Mouse (Mus musculus) forebrain, embryonic 14.5 days (tissue): ENCODE measurements at regions not wholly inside any gene's neighbourhood (a gene's known extent, or its start where the extent isn't known, plus 50 kb on each side); places are given as distances from the start of the nearest gene placed in this dataset.

Experiments used
- ATAC-seq: fragments of 200-750 bp; cut with Nextera tagmentation; 2 replicates; pipeline ENCODE4 v1.8.0; 2017; ENCODE audit warnings: mild to moderate bottlenecking, moderate library complexity
- DNase-seq: peaks from one replicate; pipeline ENCODE4 v3.0.0-alpha.2; 2015; ENCODE audit warnings: low spot score
- H3K27ac ChIP-seq: fragments of 300-500 bp; sonication (generic); 2 replicates; pipeline ENCODE4 v1.5.1; 2014; ENCODE audit warnings: low read depth, mild to moderate bottlenecking, control low read depth, low read length, moderate library complexity
- H3K27me3 ChIP-seq: fragments of 300-500 bp; sonication (generic); replicated peaks from 2 replicates; pipeline ENCODE4 v1.6.1; 2014; ENCODE audit warnings: low read length, control low read depth, mixed read lengths; ENCODE audit not compliant: control insufficient read depth, insufficient read depth
- H3K36me3 ChIP-seq: fragments of 300-500 bp; sonication (generic); 2 replicates; pipeline ENCODE4 v1.6.1; 2014; ENCODE audit warnings: low read length, control low read depth; ENCODE audit not compliant: control insufficient read depth, insufficient read depth
- H3K4me1 ChIP-seq: fragments of 300-500 bp; sonication (generic); 2 replicates; pipeline ENCODE4 v1.6.1; 2014; ENCODE audit warnings: antibody characterized with exemption, low read length, control low read depth; ENCODE audit not compliant: control insufficient read depth, insufficient read depth
- H3K4me2 ChIP-seq: fragments of 300-500 bp; sonication (generic); 2 replicates; pipeline ENCODE4 v1.6.1; 2014; ENCODE audit warnings: mild to moderate bottlenecking, control low read depth, low read length
- H3K4me3 ChIP-seq: fragments of 300-500 bp; sonication (generic); 2 replicates; pipeline ENCODE4 v1.5.1; 2014; ENCODE audit warnings: low read depth, low read length, control low read depth
- H3K9ac ChIP-seq: fragments of 300-500 bp; sonication (generic); 2 replicates; pipeline ENCODE4 v1.6.1; 2014; ENCODE audit warnings: mild to moderate bottlenecking, low read length, control low read depth, moderate library complexity
- H3K9me3 ChIP-seq: fragments of 300-500 bp; sonication (generic); replicated peaks from 2 replicates; pipeline ENCODE4 v1.6.1; 2016; ENCODE audit warnings: low read length, control low read depth, mixed read lengths; ENCODE audit not compliant: control insufficient read depth
- WGBS: fragments of 180-500 bp; shearing (Covaris S2); extraction: QIAGEN DNeasy Blood & Tissue Kit; methylation state at CpG from one replicate; pipeline ENCODE4 v1.1.7; 2014; 5-methylcytosine and 5-hydroxymethylcytosine counted together

GRCm38 (mm10) chr3:17794251-17795061, 153.8 kb upstream of the Cypt12 start:
- H3K4me3 ChIP-seq = peak overlapping the region; percentile 64
- H3K36me3 ChIP-seq = peaks cover 20% of the 10 kb centered on the region; the same call in 1 of the 2 replicates
- peak overlapping the region; percentile 98 for H3K27ac ChIP-seq
- ATAC-seq (peak; percentile 28), DNase-seq (no peak)
- peak overlapping the region; percentile 76 for H3K4me2 ChIP-seq
- H3K27me3 ChIP-seq = no peaks in the 10 kb centered on the region
- peaks cover 8% of the 10 kb centered on the region; the same call in 1 of the 2 replicates for H3K4me1 ChIP-seq
- H3K9ac ChIP-seq = peak overlapping the region; percentile 99
- no peaks in the 10 kb centered on the region for H3K9me3 ChIP-seq
- 2% methylated on average over 46 of the region's 46 CpGs for WGBS

GRCm38 (mm10) chr3:17795271-17796260, 152.6 kb upstream of the Cypt12 start:
- no peak for ATAC-seq
- 28% methylated on average over 24 of the region's 24 CpGs for WGBS

GRCm38 (mm10) chr3:17796766-17797165, 151.4 kb upstream of the Cypt12 start:
- no peaks in the 10 kb centered on the region for H3K27me3 ChIP-seq
- ATAC-seq (peak; percentile 18; the same call in 1 of the 2 replicates), DNase-seq (no peak)
- peak overlapping the region; percentile 76 for H3K4me2 ChIP-seq
- peak overlapping the region; percentile 64 for H3K4me3 ChIP-seq
- WGBS = 52% methylated on average over 3 of the region's 3 CpGs
- H3K27ac ChIP-seq = peak overlapping the region; percentile 98
- H3K9me3 ChIP-seq = no peaks in the 10 kb centered on the region
- H3K36me3 ChIP-seq = peaks cover 20% of the 10 kb centered on the region; the same call in 1 of the 2 replicates
- H3K9ac ChIP-seq = peak overlapping the region; percentile 99
- peaks cover 8% of the 10 kb centered on the region; the same call in 1 of the 2 replicates for H3K4me1 ChIP-seq

More at GRCm38 (mm10) chr3:17795271-17796260, 152.6 kb upstream of the Cypt12 start:
- Histone ChIP-seq H3K36me3 (peaks cover 20% of the 10 kb centered on the region; the same call in 1 of the 2 replicates), H3K27me3 (no peaks in the 10 kb centered on the region), H3K9me3 (no peaks in the 10 kb centered on the region), H3K9ac (peak overlapping the region; percentile 99), H3K4me1 (peaks cover 8% of the 10 kb centered on the region; the same call in 1 of the 2 replicates), H3K27ac (peak overlapping the region; percentile 98), H3K4me3 (peak overlapping the region; percentile 64), H3K4me2 (peak overlapping the region; percentile 76)
- DNase-seq = no peak

- H3K27me3 ChIP-seq = no peaks in the 10 kb centered on the region
- ATAC-seq = peak; percentile 32; the same call in 1 of the 2 replicates
Measured at GRCm38 (mm10) chr3:17798399-17798798, 149.8 kb upstream of the Cypt12 start.

GRCm38 (mm10) chr3:17799120-17799519, 149.1 kb upstream of the Cypt12 start:
- Histone ChIP-seq H3K4me2 (0 out of 2 replicates have a peak overlapping the region, but pooled peaks have one; percentile 14), H3K4me3 (no peak overlapping the region; the same call in 1 of the 2 replicates), H3K36me3 (peaks cover 20% of the 10 kb centered on the region; the same call in 1 of the 2 replicates), H3K27me3 (no peaks in the 10 kb centered on the region), H3K9me3 (no peaks in the 10 kb centered on the region), H3K27ac (peak overlapping the region; percentile 39; the same call in 1 of the 2 replicates), H3K9ac (no peak overlapping the region), H3K4me1 (peaks cover 8% of the 10 kb centered on the region; the same call in 1 of the 2 replicates)
- DNase-seq (no peak), ATAC-seq (no peak)
- 68% methylated on average over 6 of the region's 6 CpGs for WGBS

More at GRCm38 (mm10) chr3:17798399-17798798, 149.8 kb upstream of the Cypt12 start:
- Histone ChIP-seq H3K4me1 (peaks cover 8% of the 10 kb centered on the region; the same call in 1 of the 2 replicates), H3K4me2 (peak overlapping the region; percentile 76), H3K4me3 (no peak overlapping the region; the same call in 1 of the 2 replicates), H3K9ac (peak overlapping the region; percentile 49; the same call in 1 of the 2 replicates), H3K9me3 (no peaks in the 10 kb centered on the region), H3K36me3 (peaks cover 20% of the 10 kb centered on the region; the same call in 1 of the 2 replicates), H3K27ac (peak overlapping the region; percentile 67)
- peak; percentile 90 for DNase-seq
- WGBS = 10% methylated on average over 12 of the region's 12 CpGs

GRCm38 (mm10) chr3:17800810-17801209, 147.4 kb upstream of the Cypt12 start:
- Histone ChIP-seq H3K27me3 (no peaks in the 10 kb centered on the region), H3K4me1 (peaks cover 7% of the 10 kb centered on the region; the same call in 1 of the 2 replicates), H3K4me2 (no peak overlapping the region), H3K9me3 (no peaks in the 10 kb centered on the region), H3K4me3 (no peak overlapping the region), H3K36me3 (peaks cover 6% of the 10 kb centered on the region; the same call in 1 of the 2 replicates), H3K9ac (no peak overlapping the region), H3K27ac (no peak overlapping the region)
- ATAC-seq (no peak), DNase-seq (no peak)
- 79% methylated on average over 2 of the region's 2 CpGs for WGBS

GRCm38 (mm10) chr3:17801479-17801878, 146.7 kb upstream of the Cypt12 start:
- Histone ChIP-seq H3K4me1 (peaks cover under 1% of the 10 kb centered on the region; the same call in 1 of the 2 replicates), H3K27me3 (no peaks in the 10 kb centered on the region), H3K9ac (no peak overlapping the region), H3K36me3 (no peaks in the 10 kb centered on the region; the same call in 1 of the 2 replicates), H3K27ac (peak overlapping the region; percentile 40; the same call in 1 of the 2 replicates), H3K4me3 (no peak overlapping the region), H3K9me3 (no peaks in the 10 kb centered on the region), H3K4me2 (no peak overlapping the region)
- DNase-seq (no peak), ATAC-seq (no peak)
- WGBS = 81% methylated on average over 5 of the region's 5 CpGs

GRCm38 (mm10) chr3:17805185-17805584, 143.0 kb upstream of the Cypt12 start:
- no peak overlapping the region for H3K27ac ChIP-seq
- H3K4me2 ChIP-seq = no peak overlapping the region
- H3K36me3 ChIP-seq = no peaks in the 10 kb centered on the region
- no peaks in the 10 kb centered on the region for H3K9me3 ChIP-seq
- peak; percentile 26 for DNase-seq
- no peaks in the 10 kb centered on the region for H3K4me1 ChIP-seq
- ATAC-seq = no peak
- no peaks in the 10 kb centered on the region for H3K27me3 ChIP-seq
- H3K4me3 ChIP-seq = no peak overlapping the region
- WGBS = 65% methylated on average over 1 of the region's 1 CpGs
- H3K9ac ChIP-seq = no peak overlapping the region
